Mouse (Mus musculus): Measurements from ENCODE around the gene Mea1. TPM values are rescaled to one million over a fixed set of nuclear protein-coding genes. Genes with fewer than 3 reads are reported as not detected.

The Mea1 gene
- polyA plus RNA-seq, 1 experiment from 2014 or later, result 161 TPM

DNA sequence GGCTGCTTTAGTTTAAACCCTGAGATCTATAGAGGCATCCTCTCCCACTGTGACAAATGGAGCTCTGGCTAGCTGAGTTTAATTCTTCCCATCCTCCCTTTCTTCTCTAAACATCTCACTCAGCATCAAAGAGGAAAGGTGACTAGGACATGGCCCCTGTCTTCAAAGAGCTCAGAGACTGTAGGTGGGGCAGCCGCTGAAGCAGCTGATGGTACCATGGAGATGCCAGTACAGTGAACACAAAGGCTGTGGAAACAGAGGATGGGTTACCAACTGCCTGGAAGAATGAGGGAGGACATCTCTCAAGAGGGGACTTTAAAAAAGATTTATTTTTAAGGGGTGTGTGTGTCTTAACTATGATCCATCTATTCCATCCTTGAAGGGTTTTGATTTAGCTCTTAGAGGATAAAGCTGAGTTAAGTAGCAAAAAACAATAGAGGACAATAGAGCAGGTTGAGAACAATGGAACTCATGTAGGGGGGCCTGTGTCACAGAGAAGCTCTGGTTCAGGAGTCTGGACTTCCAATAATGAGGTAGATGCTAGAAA, 16.0 kb downstream of the Mea1 start:
- Histone ChIP-seq H3K27me3 (no peaks in the 10 kb centered on the region), H3K4me3 (replicated peaks) (no peak overlapping the region), H3K9ac (no peak overlapping the region), H3K4me1 (no peaks in the 10 kb centered on the region), H3K4me2 (replicated peaks) (no peak overlapping the region), H3K27ac (replicated peaks) (no peak overlapping the region), H3K9me3 (replicated peaks) (no peaks in the 10 kb centered on the region), H3K36me3 (peaks cover 34% of the 10 kb centered on the region)
- 95% methylated on average over 1 of the region's 1 CpGs for whole genome bisulfite sequencing
- no peak for ATAC-seq (ENCODE audit: insufficient number of reproducible peaks, low FRiP score, low TSS enrichment, low read depth)

DNA sequence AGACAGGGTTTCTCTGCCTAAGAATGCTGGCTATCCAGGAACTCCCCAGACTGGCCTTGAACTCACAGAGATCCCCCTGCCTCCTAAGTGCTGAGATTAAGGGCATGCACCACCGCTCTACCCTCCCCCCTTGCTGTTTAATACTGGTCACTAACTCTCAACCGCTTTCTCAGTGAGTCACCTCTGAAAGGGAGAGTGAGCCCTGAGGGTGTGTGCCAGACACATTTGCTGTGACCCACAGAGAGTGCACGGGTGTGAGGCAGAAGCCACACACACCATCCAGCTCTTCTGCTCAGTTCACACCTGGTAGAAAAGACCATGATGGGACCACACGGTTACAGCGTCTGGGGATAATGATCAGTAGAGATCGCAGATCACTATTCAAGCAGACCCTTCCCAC, 19.9 kb downstream of the Mea1 start:
- H3K9me3 ChIP-seq (replicated peaks), result no peaks in the 10 kb centered on the region
- H3K4me1 ChIP-seq, result peaks cover 25% of the 10 kb centered on the region
- no peak overlapping the region for H3K4me2 ChIP-seq (replicated peaks)
- no peak overlapping the region for H3K9ac ChIP-seq
- no peak overlapping the region for H3K27ac ChIP-seq (replicated peaks)
- 82% methylated on average over 6 of the region's 6 CpGs for WGBS
- ATAC-seq (ENCODE audit: insufficient number of reproducible peaks, low FRiP score, low TSS enrichment, low read depth), result no peak
- H3K27me3 ChIP-seq, result no peaks in the 10 kb centered on the region
- peaks cover 25% of the 10 kb centered on the region; the same call in 1 of the 2 replicates for H3K36me3 ChIP-seq
- H3K4me3 ChIP-seq (replicated peaks), result no peak overlapping the region

DNA sequence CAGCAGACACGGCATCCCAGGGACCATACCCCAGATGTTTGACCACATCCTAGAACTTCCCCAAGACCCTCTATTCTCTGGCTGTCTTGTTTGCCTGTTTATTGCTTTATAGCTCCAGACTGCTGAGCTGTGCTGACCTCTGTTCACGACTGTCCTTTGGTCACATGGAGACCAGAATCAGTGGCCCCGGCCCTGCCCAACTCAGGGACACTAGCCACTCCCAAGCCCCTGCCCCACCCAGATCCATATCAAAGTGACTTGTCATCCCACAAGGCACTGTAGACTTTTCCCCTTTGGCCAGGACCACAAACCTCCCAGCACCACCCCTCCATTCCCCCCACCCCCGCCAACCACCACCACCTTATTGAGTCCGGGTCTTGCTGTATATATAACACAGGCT, 20.7 kb downstream of the Mea1 start:
- no peaks in the 10 kb centered on the region for H3K9me3 ChIP-seq (replicated peaks)
- no peak overlapping the region for H3K4me2 ChIP-seq (replicated peaks)
- WGBS, result 80% methylated on average over 5 of the region's 5 CpGs
- no peak overlapping the region for H3K27ac ChIP-seq (replicated peaks)
- H3K36me3 ChIP-seq, result peaks cover 25% of the 10 kb centered on the region; the same call in 1 of the 2 replicates
- no peak for ATAC-seq (ENCODE audit: insufficient number of reproducible peaks, low FRiP score, low TSS enrichment, low read depth)
- H3K27me3 ChIP-seq, result no peaks in the 10 kb centered on the region
- H3K4me3 ChIP-seq (replicated peaks), result no peak overlapping the region
- H3K4me1 ChIP-seq, result peaks cover 31% of the 10 kb centered on the region
- H3K9ac ChIP-seq, result no peak overlapping the region

DNA sequence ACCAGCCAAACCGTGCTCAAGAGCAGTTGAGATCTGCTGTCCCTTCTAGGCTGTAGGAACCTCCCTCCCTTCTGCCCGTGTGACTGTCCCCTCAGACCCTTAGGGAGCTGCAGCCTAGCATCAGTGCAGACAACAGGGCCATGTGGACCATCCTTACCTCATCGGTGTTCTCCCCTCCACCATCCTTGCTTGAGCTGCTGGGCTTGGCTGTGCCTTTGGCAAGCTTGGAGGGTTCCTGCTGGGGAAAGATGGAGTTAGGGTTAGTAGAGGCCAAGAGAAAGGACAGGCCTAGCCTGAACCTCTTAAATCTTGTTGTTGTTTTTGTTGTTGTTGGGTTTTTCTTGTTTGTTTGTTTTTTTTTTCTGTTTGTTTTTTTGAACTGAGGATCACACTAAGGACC, 21.3 kb downstream of the Mea1 start:
- no peak for ATAC-seq (ENCODE audit: insufficient number of reproducible peaks, low FRiP score, low TSS enrichment, low read depth)
- no peak overlapping the region for H3K9ac ChIP-seq
- no peak overlapping the region for H3K4me2 ChIP-seq (replicated peaks)
- H3K4me1 ChIP-seq, result peaks cover 31% of the 10 kb centered on the region
- no peak overlapping the region for H3K27ac ChIP-seq (replicated peaks)
- no peak overlapping the region for H3K4me3 ChIP-seq (replicated peaks)
- no peaks in the 10 kb centered on the region for H3K27me3 ChIP-seq
- H3K9me3 ChIP-seq (replicated peaks), result no peaks in the 10 kb centered on the region
- H3K36me3 ChIP-seq, result peaks cover 25% of the 10 kb centered on the region; the same call in 1 of the 2 replicates
- 83% methylated on average over 3 of the region's 3 CpGs for WGBS

DNA sequence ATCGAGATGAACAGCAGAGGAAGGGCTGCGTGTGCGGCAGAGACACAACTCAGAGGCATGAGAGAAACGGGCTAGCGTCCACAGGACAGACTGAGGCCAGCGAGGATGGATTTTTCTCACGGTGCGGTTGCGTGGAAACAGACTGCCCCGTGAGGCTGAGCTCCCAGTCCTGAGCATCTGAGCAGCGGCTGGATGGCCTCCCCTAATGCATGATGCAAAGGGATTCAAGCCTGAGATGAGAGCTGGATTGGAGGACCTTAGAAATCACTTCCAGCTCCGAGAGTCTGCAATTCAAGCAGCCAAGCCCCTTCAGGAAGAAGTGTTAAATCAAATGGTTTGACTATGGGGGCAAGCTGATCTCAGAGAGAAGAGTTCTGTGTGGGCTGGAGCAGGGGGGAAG, 22.9 kb downstream of the Mea1 start:
- Histone ChIP-seq H3K4me3 (replicated peaks) (no peak overlapping the region; the same call in 1 of the 2 replicates), H3K4me2 (replicated peaks) (no peak overlapping the region), H3K27me3 (no peaks in the 10 kb centered on the region), H3K36me3 (peaks cover 20% of the 10 kb centered on the region; the same call in 1 of the 2 replicates), H3K27ac (replicated peaks) (no peak overlapping the region; the same call in 1 of the 2 replicates), H3K4me1 (peaks cover 37% of the 10 kb centered on the region), H3K9me3 (replicated peaks) (no peaks in the 10 kb centered on the region), H3K9ac (no peak overlapping the region)
- WGBS, result 76% methylated on average over 12 of the region's 12 CpGs
- ATAC-seq (ENCODE audit: insufficient number of reproducible peaks, low FRiP score, low TSS enrichment, low read depth), result no peak

DNA sequence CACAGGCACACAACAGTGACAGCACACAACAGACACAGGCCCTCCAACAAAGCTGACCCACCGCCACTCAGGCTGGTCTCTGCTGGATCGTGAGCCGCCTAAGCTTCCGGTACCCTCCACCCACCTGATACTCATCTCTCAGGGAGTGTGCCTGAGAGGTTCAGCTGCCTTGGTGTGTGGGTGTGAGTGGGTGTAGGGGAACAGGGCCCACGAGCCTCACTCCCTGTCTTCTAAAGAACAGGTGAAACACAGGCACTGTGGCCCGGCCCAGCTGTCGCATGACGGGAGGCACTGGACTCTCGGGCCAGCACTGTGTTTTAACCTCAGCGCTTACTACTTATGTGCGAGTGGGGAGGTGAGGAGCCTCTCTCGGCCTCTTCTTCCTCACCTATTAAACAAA, 23.5 kb downstream of the Mea1 start:
- H3K4me1 ChIP-seq, result peaks cover 37% of the 10 kb centered on the region
- H3K4me2 ChIP-seq (replicated peaks), result no peak overlapping the region
- no peak overlapping the region; the same call in 1 of the 2 replicates for H3K27ac ChIP-seq (replicated peaks)
- H3K36me3 ChIP-seq, result peaks cover 20% of the 10 kb centered on the region; the same call in 1 of the 2 replicates
- no peaks in the 10 kb centered on the region for H3K27me3 ChIP-seq
- no peaks in the 10 kb centered on the region for H3K9me3 ChIP-seq (replicated peaks)
- no peak overlapping the region for H3K9ac ChIP-seq
- ATAC-seq (ENCODE audit: insufficient number of reproducible peaks, low FRiP score, low TSS enrichment, low read depth), result no peak
- no peak overlapping the region for H3K4me3 ChIP-seq (replicated peaks)
- WGBS, result 81% methylated on average over 12 of the region's 12 CpGs

DNA sequence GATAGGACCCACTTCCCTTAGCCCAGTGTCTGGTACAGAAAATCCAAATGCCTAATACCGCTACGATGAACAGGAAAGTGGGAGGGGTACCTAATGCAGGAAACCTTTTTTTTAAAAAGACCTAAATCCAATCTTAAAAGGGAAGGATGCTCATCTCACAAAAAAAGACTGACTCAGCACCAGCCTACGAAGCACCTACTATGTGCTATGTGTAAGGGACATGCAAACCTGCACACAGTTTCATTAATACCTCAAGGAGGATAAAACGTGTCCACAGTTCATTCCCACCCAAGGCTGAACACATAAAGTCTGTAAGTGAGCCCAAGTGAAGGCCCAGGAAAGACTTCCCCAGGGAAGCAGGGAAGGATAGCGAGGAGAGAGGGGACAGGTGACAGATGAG, 23.9 kb downstream of the Mea1 start:
- peaks cover 37% of the 10 kb centered on the region for H3K4me1 ChIP-seq
- no peak for ATAC-seq (ENCODE audit: insufficient number of reproducible peaks, low FRiP score, low TSS enrichment, low read depth)
- H3K9ac ChIP-seq, result 0 out of 2 replicates have a peak overlapping the region, but pooled peaks have one; percentile 9
- peak overlapping the region; percentile 67 for H3K4me2 ChIP-seq (replicated peaks)
- H3K27ac ChIP-seq (replicated peaks), result no peak overlapping the region
- no peaks in the 10 kb centered on the region for H3K9me3 ChIP-seq (replicated peaks)
- H3K4me3 ChIP-seq (replicated peaks), result no peak overlapping the region
- H3K27me3 ChIP-seq, result no peaks in the 10 kb centered on the region
- 81% methylated on average over 5 of the region's 5 CpGs for WGBS
- H3K36me3 ChIP-seq, result peaks cover 19% of the 10 kb centered on the region; the same call in 1 of the 2 replicates

DNA sequence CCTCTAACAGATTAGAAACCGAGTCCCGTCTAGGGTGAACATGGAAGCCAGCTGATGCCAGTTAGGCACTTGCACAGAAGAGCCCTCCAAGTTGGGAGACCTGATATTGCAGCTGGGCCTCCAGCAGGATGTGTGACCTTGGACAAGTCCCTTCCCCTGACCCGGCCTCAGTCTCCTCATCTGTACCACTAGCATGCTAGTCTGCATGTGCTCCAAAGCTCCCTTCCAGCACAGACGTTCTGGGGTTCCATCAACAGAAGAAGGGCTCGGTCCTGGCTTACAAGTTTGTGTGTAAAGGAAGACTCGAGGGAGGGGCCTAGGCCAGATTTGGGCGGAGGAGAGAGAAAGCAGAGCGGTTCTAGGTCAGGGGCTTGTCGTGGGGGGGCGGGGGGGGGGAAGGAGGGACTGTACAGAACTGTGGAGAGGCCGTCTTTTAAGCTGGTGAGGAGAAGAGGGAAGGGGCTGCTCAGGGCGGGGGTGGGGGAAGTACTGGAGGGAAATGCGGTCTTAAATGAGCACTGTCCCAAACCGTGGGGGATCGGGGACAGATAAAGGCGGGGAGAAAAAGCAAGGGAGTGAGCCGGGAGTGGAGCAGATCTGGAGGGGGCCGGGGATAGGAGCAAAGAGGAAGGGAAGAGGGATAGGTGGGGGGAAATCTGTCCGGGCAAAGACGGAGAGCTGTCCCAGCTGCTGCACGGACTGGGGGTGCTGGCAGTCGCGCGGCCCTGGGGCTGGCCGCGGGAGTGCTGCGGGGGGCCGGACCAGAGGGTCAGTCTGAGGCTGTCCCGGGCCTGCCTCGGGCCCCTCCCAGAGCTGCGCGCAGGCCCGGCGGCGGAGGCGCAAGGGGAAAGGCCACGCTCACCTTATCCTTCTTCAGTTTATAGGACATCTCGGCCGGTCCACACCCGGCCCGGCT, 25.6 kb downstream of the Mea1 start:
- ATAC-seq (ENCODE audit: insufficient number of reproducible peaks, low FRiP score, low TSS enrichment, low read depth), result peak; percentile 76
- H3K27me3 ChIP-seq, result no peaks in the 10 kb centered on the region
- peaks cover 8% of the 10 kb centered on the region; the same call in 1 of the 2 replicates for H3K36me3 ChIP-seq
- peak overlapping the region; percentile 97 for H3K4me3 ChIP-seq (replicated peaks)
- H3K9me3 ChIP-seq (replicated peaks), result no peaks in the 10 kb centered on the region
- H3K4me2 ChIP-seq (replicated peaks), result peak overlapping the region; percentile 67
- H3K9ac ChIP-seq, result peak overlapping the region; percentile 85
- peaks cover 37% of the 10 kb centered on the region for H3K4me1 ChIP-seq
- 4% methylated on average over 31 of the region's 41 CpGs for WGBS
- H3K27ac ChIP-seq (replicated peaks), result peak overlapping the region; percentile 90

DNA sequence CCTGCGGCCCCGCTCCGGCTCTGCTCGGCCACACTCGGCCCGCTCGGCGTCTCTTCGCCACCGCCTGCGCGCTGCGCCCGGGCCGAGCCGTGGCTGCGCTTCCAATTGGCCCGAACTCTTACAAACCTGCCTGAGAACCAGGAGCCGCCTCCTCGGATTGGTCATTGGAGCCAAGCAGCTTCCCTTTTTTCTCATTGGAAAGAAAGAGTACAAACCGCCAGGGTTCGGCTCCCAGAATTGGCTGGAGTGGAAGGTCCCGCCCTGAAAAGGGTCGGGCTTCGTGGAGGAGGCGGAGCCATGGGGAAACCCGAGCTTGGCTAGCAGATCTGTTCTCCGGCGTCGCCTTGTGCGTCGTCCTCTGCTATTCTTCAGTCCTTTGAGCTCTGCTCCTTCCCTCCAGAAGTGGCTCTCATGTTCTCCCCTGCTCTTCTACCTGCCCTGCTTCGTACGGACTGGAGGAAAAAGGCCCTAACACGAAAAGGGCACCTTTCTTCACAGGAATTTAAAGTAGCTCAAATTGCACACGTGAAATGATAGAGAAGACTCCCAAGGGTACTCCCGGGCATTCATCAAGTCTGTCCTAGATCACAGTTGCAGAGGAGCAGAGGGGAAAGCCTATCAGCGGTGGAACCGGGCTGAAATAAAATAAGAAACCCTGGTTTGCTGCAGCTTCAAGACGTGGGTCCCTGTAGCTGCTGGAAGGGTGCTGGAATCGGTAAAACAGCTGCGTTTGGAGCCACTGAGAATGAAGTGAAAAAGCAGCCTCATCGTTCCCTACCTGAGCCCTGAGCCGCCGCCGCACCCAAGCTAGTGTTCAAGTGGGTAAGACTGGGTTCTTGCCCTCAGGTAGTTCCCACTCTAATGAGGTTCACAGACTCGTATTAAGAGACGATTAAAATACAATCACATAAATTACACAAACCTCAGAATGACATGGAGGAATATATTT, 26.6 kb downstream of the Mea1 start, which contains the start of gene Ppp2r5d:
Ppp2r5d (minus strand) TSS at position 225 of the 949 bp plus-strand sequence.
- H3K27ac ChIP-seq (replicated peaks), result peak within 1 kb of the TSS; percentile 91
- H3K9ac ChIP-seq, result peak within 1 kb of the TSS; percentile 85
- peak within 1 kb of the TSS; percentile 67 for H3K4me2 ChIP-seq (replicated peaks)
- H3K4me3 ChIP-seq (replicated peaks), result peak within 1 kb of the TSS; percentile 97
- peaks cover 37% of the 10 kb centered on the region for H3K4me1 ChIP-seq
- no peaks in the 10 kb centered on the region for H3K27me3 ChIP-seq
- H3K36me3 ChIP-seq, result 0 out of 2 replicates have a peak, but pooled peaks cover under 1% of the 10 kb centered on the region
- no peaks in the 10 kb centered on the region for H3K9me3 ChIP-seq (replicated peaks)
- peak; percentile 93 for ATAC-seq (ENCODE audit: insufficient number of reproducible peaks, low FRiP score, low TSS enrichment, low read depth)
- WGBS, result under 1% methylated on average over 48 of the region's 48 CpGs

DNA sequence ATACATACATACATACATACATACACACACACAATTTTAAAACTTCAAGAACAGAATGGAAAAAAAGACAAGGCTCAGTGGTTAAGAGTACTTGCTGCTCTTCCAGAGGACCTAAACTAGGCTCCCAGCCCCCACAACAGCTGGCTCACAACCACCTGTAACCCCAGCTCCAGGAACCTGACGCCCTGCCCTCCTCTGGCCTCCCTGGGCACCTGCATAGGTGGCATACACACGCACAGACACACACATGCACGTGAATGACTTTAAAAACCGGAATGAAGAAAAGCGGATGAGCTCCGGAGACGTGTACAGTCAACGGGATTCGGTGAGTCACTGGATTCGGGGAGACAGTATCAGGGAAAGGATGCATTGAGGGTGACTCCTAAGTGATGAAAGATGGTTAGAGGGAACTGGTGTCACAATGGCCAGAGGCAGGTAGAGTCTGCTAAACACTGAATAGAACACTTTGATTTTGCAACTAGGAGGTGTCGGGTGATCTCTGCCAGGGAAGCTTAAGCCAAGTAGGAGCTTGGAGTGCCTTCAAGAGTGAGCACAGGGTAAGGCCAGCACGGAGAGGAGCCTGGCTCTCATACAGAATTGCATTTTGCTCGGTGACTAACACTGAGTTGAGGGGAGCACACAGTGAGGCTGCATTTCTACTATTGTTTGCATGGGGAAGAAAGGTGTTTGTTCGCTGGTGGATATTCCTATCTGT, 27.9 kb downstream of the Mea1 start:
- WGBS, result 87% methylated on average over 14 of the region's 14 CpGs
- H3K27me3 ChIP-seq, result no peaks in the 10 kb centered on the region
- no peak overlapping the region for H3K4me3 ChIP-seq (replicated peaks)
- H3K9ac ChIP-seq, result no peak overlapping the region
- no peak for ATAC-seq (ENCODE audit: insufficient number of reproducible peaks, low FRiP score, low TSS enrichment, low read depth)
- H3K36me3 ChIP-seq, result no peaks in the 10 kb centered on the region
- no peaks in the 10 kb centered on the region for H3K9me3 ChIP-seq (replicated peaks)
- H3K4me2 ChIP-seq (replicated peaks), result no peak overlapping the region
- H3K4me1 ChIP-seq, result peaks cover 30% of the 10 kb centered on the region
- no peak overlapping the region for H3K27ac ChIP-seq (replicated peaks)

Measured in embryonic facial prominence, embryonic 15.5 days (tissue).